Comparison of ENCODE assay signal across 8 mouse cellular contexts in genomic region chr14:55024236-55024635, GRCm38 (mm10). TPM values are rescaled to one million over a fixed set of nuclear protein-coding genes. Genes with fewer than 3 reads are reported as not detected.
DNase-seq lines count a peak whose midpoint lies in the region; ATAC-seq and TF ChIP-seq lines count a peak whose summit lies in the region.

No protein-coding gene starts in this region.

- no peak overlapping the region for H3K27ac ChIP-seq in forebrain, embryonic 11.5 days (ENCODE audit: low read depth, low read length)
- H3K27ac ChIP-seq in forebrain, embryonic 16.5 days (ENCODE audit: low read length): no peak overlapping the region

- 66% methylated on average over 7 of the region's 7 CpGs for WGBS in forebrain, embryonic 11.5 days
- 64% methylated on average over 7 of the region's 7 CpGs for WGBS in forebrain, embryonic 16.5 days
- 64% methylated on average over 7 of the region's 7 CpGs for WGBS in lung, adult 2 months

- TF ChIP-seq CTCF in lung, adult 2 months (IDR thresholded peaks at IDR 0.05; ENCODE audit: insufficient read depth, low read length): peak; percentile 62

- H3K4me1 ChIP-seq in forebrain, embryonic 11.5 days (replicated peaks; ENCODE audit: control insufficient read depth, insufficient read depth, low read length): peaks cover 15% of the 10 kb centered on the region
- peaks cover 19% of the 10 kb centered on the region for H3K4me1 ChIP-seq in forebrain, embryonic 16.5 days (replicated peaks; ENCODE audit: control insufficient read depth, insufficient read depth, low read length)
- no peaks in the 10 kb centered on the region for H3K4me1 ChIP-seq in lung, adult 2 months (ENCODE audit: control insufficient read depth, insufficient read depth, low read length)

- H3K9me3 ChIP-seq in forebrain, embryonic 11.5 days (ENCODE audit: control insufficient read depth, low read length): no peaks in the 10 kb centered on the region
- no peaks in the 10 kb centered on the region for H3K9me3 ChIP-seq in forebrain, embryonic 16.5 days (ENCODE audit: control insufficient read depth, low read length)

- no peak overlapping the region for H3K4me2 ChIP-seq in forebrain, embryonic 11.5 days (ENCODE audit: low read depth, low read length, severe bottlenecking)
- H3K4me2 ChIP-seq in forebrain, embryonic 16.5 days (ENCODE audit: low read length): no peak overlapping the region

- H3K9ac ChIP-seq in forebrain, embryonic 11.5 days (ENCODE audit: low read length): no peak overlapping the region
- no peak overlapping the region for H3K9ac ChIP-seq in forebrain, embryonic 16.5 days (replicated peaks; ENCODE audit: low read depth, low read length)

- H3K4me3 ChIP-seq in forebrain, embryonic 11.5 days (ENCODE audit: low read depth, low read length): no peak overlapping the region
- no peak overlapping the region for H3K4me3 ChIP-seq in forebrain, embryonic 16.5 days (replicated peaks; ENCODE audit: low read length)
- no peak overlapping the region for H3K4me3 ChIP-seq in lung, adult 2 months (replicated peaks; ENCODE audit: extremely low read depth, low read depth, low read length)

- DNase-seq in forebrain, embryonic 11.5 days (ENCODE audit: low spot score): peak; percentile 77
- DNase-seq in urinary bladder, postnatal 25 days (ENCODE audit: low spot score): peak; percentile 50
- DNase-seq in urinary bladder, adult 2 months (ENCODE audit: low spot score): no peak
- peak; percentile 78 for DNase-seq in embryo, embryonic 10.5 days (ENCODE audit: low spot score)
- peak; percentile 30 to 64 for DNase-seq in kidney, adult 8-10 months
- peak; percentile 36 for DNase-seq in lung, adult 2 months
- peak; percentile 52 for DNase-seq in right cerebral cortex, postnatal 25 days

- no peak; the same call in 1 of the 2 replicates for ATAC-seq in forebrain, embryonic 11.5 days (replicated peaks; ENCODE audit: low FRiP score)
- no peak for ATAC-seq in forebrain, embryonic 16.5 days

- H3K27me3 ChIP-seq in forebrain, embryonic 11.5 days (ENCODE audit: control insufficient read depth, insufficient read depth, low read length): no peaks in the 10 kb centered on the region
- no peaks in the 10 kb centered on the region for H3K27me3 ChIP-seq in forebrain, embryonic 16.5 days (replicated peaks; ENCODE audit: control insufficient read depth, insufficient read depth, low read length)

- peaks cover 4% of the 10 kb centered on the region for H3K36me3 ChIP-seq in forebrain, embryonic 11.5 days (ENCODE audit: control insufficient read depth, insufficient read depth, low read length)
- peaks cover 20% of the 10 kb centered on the region for H3K36me3 ChIP-seq in forebrain, embryonic 16.5 days (ENCODE audit: control insufficient read depth, insufficient read depth)

- no peak for TF ChIP-seq POLR2A in lung, adult 2 months (IDR thresholded peaks at IDR 0.05; ENCODE audit: borderline replicate concordance, extremely low read depth, low read depth, low read length)

RNA-seq across cellular contexts. Expression of gene Ngdn, which starts 9.0 kb away (rescaled TPM):
- polyA plus RNA-seq in forebrain, embryonic 11.5 days (2014; fragmentation: Nextera tagmentation; extraction: Ambion mirVana): 94.1 and 95.8 TPM in 2 replicates
- polyA plus RNA-seq in forebrain, embryonic 16.5 days (2015; fragmentation: Nextera tagmentation; extraction: Ambion mirVana): 58.8 and 61.2 TPM in 2 replicates
- 53.7 and 65.8 TPM in 2 replicates for polyA plus RNA-seq in urinary bladder, adult 2 months (2012; rRNA removed)
- 12.7 and 17.0 TPM in 2 replicates for polyA plus RNA-seq in lung, adult 2 months (2012; rRNA removed)

RNA-seq across cellular contexts. Expression of gene Myh7, which starts 29.8 kb away (rescaled TPM):
- polyA plus RNA-seq in forebrain, embryonic 11.5 days (2014; fragmentation: Nextera tagmentation; extraction: Ambion mirVana): 0.11 and 0.52 TPM in 2 replicates
- polyA plus RNA-seq in forebrain, embryonic 16.5 days (2015; fragmentation: Nextera tagmentation; extraction: Ambion mirVana): 6.9 and 7.4 TPM in 2 replicates
- polyA plus RNA-seq in urinary bladder, adult 2 months (2012; rRNA removed): 0.26 and 0.47 TPM in 2 replicates
- 8.0 and 13.3 TPM in 2 replicates for polyA plus RNA-seq in lung, adult 2 months (2012; rRNA removed)

RNA-seq across cellular contexts. Expression of gene Gm17428, which starts 47.5 kb away (rescaled TPM):
- not detected in 2 replicates for polyA plus RNA-seq in forebrain, embryonic 11.5 days (2014; fragmentation: Nextera tagmentation; extraction: Ambion mirVana)
- not detected in 2 replicates for polyA plus RNA-seq in forebrain, embryonic 16.5 days (2015; fragmentation: Nextera tagmentation; extraction: Ambion mirVana)
- not detected in 2 replicates for polyA plus RNA-seq in urinary bladder, adult 2 months (2012; rRNA removed)
- not detected in 2 replicates for polyA plus RNA-seq in lung, adult 2 months (2012; rRNA removed)

RNA-seq across cellular contexts. Expression of gene Myh6, which starts 57.5 kb away (rescaled TPM):
- polyA plus RNA-seq in forebrain, embryonic 11.5 days (2014; fragmentation: Nextera tagmentation; extraction: Ambion mirVana): 0.32 TPM in 1 of 2 replicates, not detected in the other
- polyA plus RNA-seq in forebrain, embryonic 16.5 days (2015; fragmentation: Nextera tagmentation; extraction: Ambion mirVana): 0.65 and 0.99 TPM in 2 replicates
- 0.15 and 0.22 TPM in 2 replicates for polyA plus RNA-seq in urinary bladder, adult 2 months (2012; rRNA removed)
- polyA plus RNA-seq in lung, adult 2 months (2012; rRNA removed): 82.5 and 128 TPM in 2 replicates
